Mouse (Mus musculus): ENCODE data around the gene Lmbr1l. TPM values are rescaled to one million over a fixed set of nuclear protein-coding genes. Genes with fewer than 3 reads are reported as not detected.

Gene Lmbr1l
- total and polyA plus RNA-seq, 3 experiments = 7.0 to 17.3 TPM; not detected in 1

DNA sequence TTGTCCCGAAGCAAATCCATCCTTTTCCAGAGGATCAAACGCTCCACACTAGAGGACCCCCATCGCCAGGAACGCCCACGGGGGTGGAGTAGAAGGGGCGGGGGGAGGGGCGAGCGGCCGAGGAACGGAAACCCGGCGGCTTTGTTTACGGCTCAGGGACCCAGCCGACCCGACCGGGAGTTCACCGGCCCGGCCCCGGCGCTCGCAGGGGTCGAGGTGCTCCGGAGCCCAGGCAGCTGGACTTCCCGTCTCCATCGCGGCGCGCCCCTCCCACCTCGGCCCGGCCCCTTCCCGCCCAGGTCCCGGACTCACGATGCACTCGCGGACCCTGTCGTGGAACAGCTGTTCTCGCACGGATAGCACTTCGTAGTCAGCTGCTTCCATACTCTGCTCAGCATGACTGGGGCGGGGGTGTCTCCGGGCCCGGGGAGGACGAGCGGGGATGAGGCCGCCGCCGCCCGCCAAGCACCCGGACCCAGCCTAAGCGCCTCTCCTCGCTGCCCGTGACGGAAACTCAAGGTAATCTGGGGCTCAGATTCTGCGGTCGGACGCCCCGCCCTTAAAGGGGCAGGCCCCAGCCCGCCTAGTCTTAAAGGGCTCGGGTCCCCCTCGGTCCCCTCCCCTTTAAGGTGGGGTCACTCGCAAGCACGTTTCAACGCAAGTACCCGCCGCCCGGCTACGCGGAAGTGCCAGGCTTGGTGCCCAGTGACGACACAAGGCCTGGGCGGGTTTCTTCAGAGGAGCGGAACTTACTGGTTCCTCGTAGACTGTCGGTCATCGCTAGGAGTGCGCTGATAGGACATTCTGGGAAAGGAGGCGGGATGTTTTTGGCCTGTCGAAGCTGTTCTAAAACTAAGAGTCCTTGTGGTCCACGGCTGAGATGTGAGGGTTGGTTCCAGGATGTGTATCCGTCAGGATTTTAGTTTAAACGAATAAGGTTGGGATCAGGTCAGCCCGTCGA, at the start of gene Lmbr1l (continued):
- 0 out of 4 replicates have a peak, but pooled peaks of 1 of the 2 experiments have one; percentile 5 for TF ChIP-seq EP300 (IDR thresholded peaks at IDR 0.05; ENCODE audit: low read depth in 1 of 2, low read length in 2 of 2)
- no peak for TF ChIP-seq GABPA (IDR thresholded peaks at IDR 0.05; ENCODE audit: low read depth, low read length)
- 0 out of 2 replicates have a peak, but pooled peaks have one; percentile 60 for TF ChIP-seq E2F4 (IDR thresholded peaks at IDR 0.05; ENCODE audit: borderline replicate concordance, low read depth, low read length)
- TF ChIP-seq ETS1 (IDR thresholded peaks at IDR 0.05; ENCODE audit: low read depth, low read length) = peak; percentile 64; the same call in 1 of the 2 replicates
- peak; percentile 84 for TF ChIP-seq MYC (IDR thresholded peaks at IDR 0.05; ENCODE audit: low read depth, low read length)
- TF ChIP-seq RAD21 (IDR thresholded peaks at IDR 0.05; ENCODE audit: low read depth, low read length) = no peak

DNA sequence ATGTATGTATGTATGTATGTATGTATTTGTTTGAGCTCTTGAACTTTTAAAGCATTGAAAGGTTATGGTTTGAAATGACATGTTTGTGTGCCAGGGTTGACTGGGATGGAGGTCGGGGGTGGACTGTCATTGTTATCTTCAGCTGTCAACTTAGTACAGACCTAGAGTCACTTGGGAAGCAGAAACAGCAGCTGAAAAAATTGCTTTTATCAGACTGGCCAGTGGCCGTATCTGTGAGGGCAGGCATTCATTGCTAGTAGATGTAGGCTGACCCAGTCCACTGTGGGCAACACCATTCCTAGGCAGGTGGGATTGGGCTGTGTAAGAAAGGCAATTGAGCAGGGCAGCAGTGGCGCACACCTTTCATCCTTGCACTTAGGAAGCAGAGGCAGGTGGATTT, 41.5 kb upstream of the Lmbr1l start:
- Histone ChIP-seq H3K9ac (ENCODE audit: control insufficient read depth, low read depth, low read length, poor library complexity, severe bottlenecking) (no peak overlapping the region), H3K36me3 (ENCODE audit: control insufficient read depth in 1 of 2, insufficient read depth in 2 of 2, low read length in 2 of 2) (no peaks in the 10 kb centered on the region), H3K79me2 (ENCODE audit: control insufficient read depth, insufficient read depth, low read length, poor library complexity) (no peaks in the 10 kb centered on the region), H3K9me3 (replicated peaks; ENCODE audit: insufficient read depth, low read length) (no peaks in the 10 kb centered on the region), H3K27ac (ENCODE audit: control insufficient read depth, low read depth, low read length) (no peak overlapping the region), H3K27me3 (ENCODE audit: control insufficient read depth in 1 of 2, insufficient read depth in 2 of 2, low read length in 2 of 2) (peaks cover 3 to 4% of the 10 kb centered on the region in 2 experiments; a peak in 3 of 4 replicates), H3K4me3 (ENCODE audit: control insufficient read depth in 1 of 2, insufficient read depth in 1 of 2, low read depth in 2 of 2, low read length in 2 of 2) (no peak overlapping the region), H3K4me1 (ENCODE audit: control insufficient read depth in 1 of 2, insufficient read depth in 2 of 2, low read length in 2 of 2) (peaks cover 0 to 5% of the 10 kb centered on the region in 2 experiments; a peak in 1 of 4 replicates)
- TF ChIP-seq GATA1 (IDR thresholded peaks at IDR 0.05; ENCODE audit: low read depth, low read length) = 0 out of 2 replicates have a peak, but pooled peaks have one; percentile 6
- no peak for TF ChIP-seq EP300 (IDR thresholded peaks at IDR 0.05; ENCODE audit: low read depth in 1 of 2, low read length in 2 of 2)
- no peak for TF ChIP-seq RAD21 (IDR thresholded peaks at IDR 0.05; ENCODE audit: low read depth, low read length)
- 0 out of 2 replicates have a peak, but pooled peaks have one; percentile 27 for TF ChIP-seq SIN3A (IDR thresholded peaks at IDR 0.05; ENCODE audit: low read length)
- TF ChIP-seq TCF12 (IDR thresholded peaks at IDR 0.05; ENCODE audit: low read depth, low read length) = peak; percentile 26; the same call in 1 of the 2 replicates
- DNase-seq (ENCODE audit: low read depth, low spot score) = no peak

GRCm38 (mm10) chr15:98958901-98959420, 40.9 kb upstream of the Lmbr1l start:
- H3K4me3 ChIP-seq (ENCODE audit: control insufficient read depth in 1 of 2, insufficient read depth in 1 of 2, low read depth in 2 of 2, low read length in 2 of 2) = no peak overlapping the region
- H3K27ac ChIP-seq (ENCODE audit: control insufficient read depth, low read depth, low read length) = no peak overlapping the region
- no peak overlapping the region for H3K9ac ChIP-seq (ENCODE audit: control insufficient read depth, low read depth, low read length, poor library complexity, severe bottlenecking)
- H3K27me3 ChIP-seq (ENCODE audit: control insufficient read depth in 1 of 2, insufficient read depth in 2 of 2, low read length in 2 of 2) = peaks cover 3 to 4% of the 10 kb centered on the region in 2 experiments; a peak in 3 of 4 replicates
- H3K9me3 ChIP-seq (replicated peaks; ENCODE audit: insufficient read depth, low read length) = no peaks in the 10 kb centered on the region
- peaks cover 0 to 5% of the 10 kb centered on the region in 2 experiments; a peak in 1 of 4 replicates for H3K4me1 ChIP-seq (ENCODE audit: control insufficient read depth in 1 of 2, insufficient read depth in 2 of 2, low read length in 2 of 2)
- DNase-seq (ENCODE audit: low read depth, low spot score) = no peak
- TF ChIP-seq MAFK (IDR thresholded peaks at IDR 0.05; ENCODE audit: borderline replicate concordance, low read depth, low read length) = no peak
- TF ChIP-seq NRF1 (IDR thresholded peaks at IDR 0.05; ENCODE audit: insufficient read depth, low read depth, low read length, poor library complexity, severe bottlenecking) = no peak
- no peak for TF ChIP-seq GABPA (IDR thresholded peaks at IDR 0.05; ENCODE audit: low read depth, low read length)
- no peak for TF ChIP-seq TCF12 (IDR thresholded peaks at IDR 0.05; ENCODE audit: low read depth, low read length)
- TF ChIP-seq TAL1 (IDR thresholded peaks at IDR 0.05; ENCODE audit: low read length) = no peak
- TF ChIP-seq MAX (IDR thresholded peaks at IDR 0.05; ENCODE audit: low read length) = no peak
- TF ChIP-seq GATA1 (IDR thresholded peaks at IDR 0.05; ENCODE audit: low read depth, low read length) = no peak
- no peaks in the 10 kb centered on the region; a peak in 1 of 4 replicates for H3K36me3 ChIP-seq (ENCODE audit: control insufficient read depth in 1 of 2, insufficient read depth in 2 of 2, low read length in 2 of 2)
- H3K79me2 ChIP-seq (ENCODE audit: control insufficient read depth, insufficient read depth, low read length, poor library complexity) = no peaks in the 10 kb centered on the region

All from MEL (cell line).